Mouse (Mus musculus) liver, embryonic 11.5 days (tissue): ENCODE results near the gene Creb5. TPM values are rescaled to one million over a fixed set of nuclear protein-coding genes. Genes with fewer than 3 reads are reported as not detected.

ENCODE experiments used
- ATAC-seq: fragments of 200-750 bp; cut with Nextera tagmentation; replicated peaks from 2 replicates; pipeline ENCODE4 v1.8.0; 2017; ENCODE audit warnings: moderate number of reproducible peaks, mild to moderate bottlenecking, moderate TSS enrichment, moderate library complexity; ENCODE audit not compliant: low FRiP score
- DNase-seq: peaks from one replicate; pipeline ENCODE4 v3.0.0-alpha.2; 2017; ENCODE audit warnings: low spot score
- H3K27ac ChIP-seq: fragments of 300-500 bp; sonication (generic); 2 replicates; pipeline ENCODE4 v1.5.1; 2014; ENCODE audit warnings: mild to moderate bottlenecking, low read depth, low read length, control low read depth
- H3K27me3 ChIP-seq: fragments of 300-500 bp; sonication (generic); replicated peaks from 2 replicates; pipeline ENCODE4 v1.6.1; 2014; ENCODE audit warnings: low read length, mixed read lengths; ENCODE audit not compliant: control insufficient read depth, insufficient read depth
- H3K36me3 ChIP-seq: fragments of 300-500 bp; sonication (generic); 2 replicates; pipeline ENCODE4 v1.6.1; 2014; ENCODE audit warnings: mild to moderate bottlenecking, low read length, moderate library complexity, mixed read lengths; ENCODE audit not compliant: control insufficient read depth, insufficient read depth
- H3K4me1 ChIP-seq: fragments of 300-500 bp; sonication (generic); replicated peaks from 2 replicates; pipeline ENCODE4 v1.6.1; 2014; ENCODE audit warnings: low read length, mixed read lengths; ENCODE audit not compliant: control insufficient read depth, insufficient read depth
- H3K4me2 ChIP-seq: fragments of 300-500 bp; sonication (generic); 2 replicates; pipeline ENCODE4 v1.6.1; 2014; ENCODE audit warnings: mild to moderate bottlenecking, control low read depth, moderate library complexity
- H3K4me3 ChIP-seq: fragments of 300-500 bp; sonication (generic); 2 replicates; pipeline ENCODE4 v1.5.1; 2014; ENCODE audit warnings: low read depth, low read length, control low read depth
- H3K9ac ChIP-seq: fragments of 300-500 bp; sonication (generic); 2 replicates; pipeline ENCODE4 v1.6.1; 2014; ENCODE audit warnings: low read depth, low read length, control low read depth
- H3K9me3 ChIP-seq: fragments of 300-500 bp; sonication (generic); 2 replicates; pipeline ENCODE4 v1.6.1; 2016; ENCODE audit warnings: low read length, inconsistent platforms, mixed read lengths; ENCODE audit not compliant: control insufficient read depth
- WGBS: fragments of 180-500 bp; shearing (Covaris S2); extraction: QIAGEN DNeasy Blood & Tissue Kit; methylation state at CpG from one replicate; pipeline ENCODE4 v1.1.7; 2014; 5-methylcytosine and 5-hydroxymethylcytosine counted together
- polyA plus RNA-seq: library from polyadenylated mRNA; unstranded; fragments of >200 nt; fragmentation: Nextera tagmentation; extraction: Ambion mirVana; gene quantifications from 2 replicates; pipeline ENCODE4 v1.2.1, GENCODE M21; 2014

Creb5 gene
- polyA plus RNA-seq: 1.9 and 2.3 TPM in 2 replicates

DNA sequence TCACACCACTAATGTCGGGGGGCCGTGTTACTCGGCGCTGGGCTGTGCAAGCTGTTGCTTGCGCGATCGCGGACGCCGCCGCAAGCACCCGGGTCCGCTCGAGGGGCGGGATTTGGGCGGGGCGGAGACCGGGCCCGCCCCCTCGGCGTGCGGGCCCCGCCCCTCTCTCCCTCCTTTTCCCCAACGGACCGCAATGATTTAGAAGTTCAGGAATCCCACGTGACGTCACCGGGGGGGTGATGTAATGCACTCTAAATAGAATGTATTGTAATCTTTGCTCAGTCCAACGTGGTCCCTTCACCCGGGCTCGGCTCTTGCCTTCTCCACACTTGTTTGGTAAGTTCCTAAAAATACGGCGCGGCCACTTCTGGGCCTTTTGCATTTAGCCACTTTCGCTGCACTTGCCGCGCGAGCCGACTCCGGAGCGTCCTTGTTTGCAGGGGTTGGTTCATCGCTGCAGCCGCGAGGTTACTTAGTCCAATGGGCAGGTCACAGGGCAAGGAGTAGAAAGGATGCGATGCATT, at the start of gene Creb5:
Gene Creb5, plus strand, starts transcription at position 233 of the 524 bp plus-strand sequence.
- Histone ChIP-seq H3K27me3 (peaks cover 78% of the 10 kb centered on the region), H3K36me3 (no peaks in the 10 kb centered on the region), H3K4me1 (0 out of 2 replicates have a peak, but pooled peaks cover 6% of the 10 kb centered on the region), H3K9me3 (no peaks in the 10 kb centered on the region), H3K4me2 (peak within 1 kb of the TSS; percentile 95), H3K4me3 (peak within 1 kb of the TSS; percentile 44), H3K27ac (no peak within 1 kb of the TSS), H3K9ac (no peak within 1 kb of the TSS)
- WGBS: under 1% methylated on average over 43 of the region's 45 CpGs
- peak; percentile 58 for ATAC-seq
- DNase-seq: peak; percentile 77

DNA sequence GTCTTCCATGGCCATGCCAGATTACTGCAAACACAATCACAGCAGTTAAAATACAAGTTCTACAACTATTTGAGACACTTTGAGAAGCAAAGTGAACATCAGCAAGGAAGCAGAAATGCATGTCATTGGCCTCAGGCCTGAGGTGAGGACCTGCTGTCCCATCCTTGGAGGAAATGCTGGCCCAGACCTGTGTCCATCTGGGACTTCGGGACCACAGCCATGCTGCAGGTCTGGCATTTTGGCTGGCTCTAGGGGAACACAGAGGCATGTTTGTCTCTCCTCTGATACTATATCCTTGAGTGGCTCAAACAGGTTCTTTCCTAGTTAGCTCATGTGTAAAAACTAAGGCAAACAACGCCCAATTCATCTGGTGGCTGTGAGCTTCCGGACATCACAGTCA, 27.2 kb upstream of the Creb5 start:
- Histone ChIP-seq H3K27ac (no peak overlapping the region), H3K4me3 (no peak overlapping the region), H3K4me2 (no peak overlapping the region), H3K9me3 (no peaks in the 10 kb centered on the region), H3K9ac (no peak overlapping the region), H3K36me3 (no peaks in the 10 kb centered on the region), H3K4me1 (no peaks in the 10 kb centered on the region), H3K27me3 (no peaks in the 10 kb centered on the region)
- ATAC-seq (no peak), DNase-seq (no peak)
- whole genome bisulfite sequencing: 82% methylated on average over 3 of the region's 3 CpGs

DNA sequence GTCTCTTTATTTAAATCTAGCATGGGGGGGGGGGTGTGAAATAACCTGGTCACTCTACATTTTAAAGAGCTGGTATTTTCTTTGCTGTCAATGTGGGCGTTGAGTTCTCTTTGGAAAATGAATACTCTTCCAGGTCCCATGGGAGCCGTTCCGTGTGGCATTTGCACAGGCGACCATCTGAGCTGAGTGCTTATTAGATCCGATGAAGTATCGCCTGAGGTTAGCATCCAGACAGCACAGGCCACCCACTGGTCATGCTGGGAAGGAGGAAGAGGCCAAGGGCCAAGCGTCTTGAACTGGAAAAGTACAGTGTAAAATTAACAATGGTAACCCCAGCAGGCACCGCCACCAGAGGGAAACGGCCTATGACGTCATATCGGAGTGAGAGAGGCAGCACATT, 24.7 kb upstream of the Creb5 start:
- Histone ChIP-seq H3K4me2 (no peak overlapping the region), H3K4me3 (no peak overlapping the region), H3K27ac (no peak overlapping the region), H3K4me1 (no peaks in the 10 kb centered on the region), H3K9me3 (no peaks in the 10 kb centered on the region), H3K27me3 (no peaks in the 10 kb centered on the region), H3K36me3 (no peaks in the 10 kb centered on the region), H3K9ac (no peak overlapping the region)
- ATAC-seq (no peak), DNase-seq (no peak)
- 77% methylated on average over 11 of the region's 11 CpGs for WGBS

DNA sequence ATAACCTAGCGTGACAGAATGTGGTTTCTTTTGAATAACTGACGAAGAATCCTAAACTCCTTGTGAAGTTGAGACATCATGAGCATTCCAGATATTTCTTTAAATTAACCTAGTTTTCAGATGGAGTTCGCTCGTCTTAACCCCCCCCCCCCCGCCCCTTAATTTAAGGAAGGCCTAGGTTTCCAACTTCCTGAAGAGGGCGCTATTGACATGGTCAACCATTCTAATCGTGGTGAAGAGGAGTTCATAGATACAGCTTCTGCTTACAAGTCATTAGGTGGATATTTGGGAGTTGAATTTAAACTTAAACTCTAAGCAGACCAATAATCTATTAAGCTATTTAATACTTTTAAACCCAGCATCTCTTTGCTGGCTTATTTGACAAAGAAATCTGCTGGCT, 20.0 kb upstream of the Creb5 start:
- Histone ChIP-seq H3K36me3 (no peaks in the 10 kb centered on the region), H3K4me1 (no peaks in the 10 kb centered on the region), H3K4me2 (no peak overlapping the region), H3K4me3 (no peak overlapping the region), H3K27me3 (no peaks in the 10 kb centered on the region), H3K9me3 (no peaks in the 10 kb centered on the region), H3K9ac (no peak overlapping the region), H3K27ac (no peak overlapping the region)
- ATAC-seq: no peak
- WGBS: 24% methylated on average over 7 of the region's 7 CpGs
- DNase-seq: no peak

DNA sequence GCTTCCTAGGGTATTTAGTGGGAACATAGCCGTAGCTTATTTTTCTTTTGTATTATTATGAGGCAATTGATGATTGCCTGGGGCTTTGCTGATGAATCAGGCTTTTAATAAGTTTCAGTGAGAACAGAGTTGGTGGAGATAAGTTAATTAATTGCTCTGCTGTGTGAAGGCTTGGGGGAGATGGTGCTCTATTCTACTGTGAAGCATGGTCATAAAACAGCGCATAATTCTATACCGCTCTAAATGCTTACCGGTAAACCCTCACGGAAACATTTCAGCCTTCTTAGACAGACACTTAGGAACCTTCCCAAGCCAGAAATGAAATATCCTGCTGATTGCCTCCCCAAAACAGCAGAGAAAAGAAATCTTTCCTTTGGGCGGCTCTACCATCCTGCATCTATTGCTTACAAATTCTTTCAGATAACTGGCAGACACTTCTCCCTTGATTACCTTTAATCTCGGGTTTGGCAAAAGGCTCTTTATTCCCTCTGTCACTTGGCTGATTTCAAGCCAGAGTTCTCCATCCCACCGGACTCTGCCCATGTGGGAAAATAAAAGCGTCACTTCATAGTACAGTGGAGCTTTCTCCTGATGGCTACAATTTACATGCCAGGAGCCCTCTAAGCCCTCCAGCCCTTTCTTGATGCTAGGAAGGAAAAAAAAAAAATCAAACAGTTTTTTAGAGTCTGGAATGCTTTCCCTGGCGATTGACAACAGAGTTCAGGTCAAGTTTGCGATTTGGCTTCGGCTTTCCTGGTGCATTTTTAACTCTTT, 19.2 kb upstream of the Creb5 start:
- H3K4me1 ChIP-seq: no peaks in the 10 kb centered on the region
- H3K9me3 ChIP-seq: no peaks in the 10 kb centered on the region
- H3K9ac ChIP-seq: no peak overlapping the region
- ATAC-seq (no peak), DNase-seq (no peak)
- no peaks in the 10 kb centered on the region for H3K27me3 ChIP-seq
- no peak overlapping the region for H3K27ac ChIP-seq
- no peaks in the 10 kb centered on the region for H3K36me3 ChIP-seq
- H3K4me3 ChIP-seq: no peak overlapping the region
- H3K4me2 ChIP-seq: no peak overlapping the region; the same call in 1 of the 2 replicates
- 43% methylated on average over 12 of the region's 12 CpGs for WGBS

DNA sequence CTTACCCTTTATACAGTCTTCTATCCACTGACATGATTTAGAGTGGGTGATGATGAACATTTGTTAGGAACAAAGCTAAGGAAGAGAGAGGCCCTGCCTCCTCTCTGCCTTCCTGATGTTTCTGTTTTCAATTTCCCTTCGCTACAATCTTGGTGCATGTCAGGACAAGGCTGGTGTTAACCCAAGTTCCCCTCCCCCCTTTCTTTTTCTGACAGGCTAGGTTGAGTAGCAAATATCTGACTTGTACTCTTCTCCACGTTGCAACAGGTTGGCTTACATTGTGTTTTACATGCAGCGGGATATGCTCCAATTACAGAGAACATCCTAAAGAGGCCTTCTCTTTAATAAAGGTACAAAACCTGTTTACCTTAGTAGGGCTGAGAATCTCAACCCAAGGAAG, 15.9 kb upstream of the Creb5 start:
- Histone ChIP-seq H3K4me3 (no peak overlapping the region), H3K4me1 (no peaks in the 10 kb centered on the region), H3K4me2 (no peak overlapping the region), H3K27me3 (no peaks in the 10 kb centered on the region), H3K9me3 (no peaks in the 10 kb centered on the region), H3K27ac (no peak overlapping the region), H3K9ac (no peak overlapping the region), H3K36me3 (no peaks in the 10 kb centered on the region)
- WGBS: 54% methylated on average over 3 of the region's 3 CpGs
- ATAC-seq: no peak
- DNase-seq: no peak

DNA sequence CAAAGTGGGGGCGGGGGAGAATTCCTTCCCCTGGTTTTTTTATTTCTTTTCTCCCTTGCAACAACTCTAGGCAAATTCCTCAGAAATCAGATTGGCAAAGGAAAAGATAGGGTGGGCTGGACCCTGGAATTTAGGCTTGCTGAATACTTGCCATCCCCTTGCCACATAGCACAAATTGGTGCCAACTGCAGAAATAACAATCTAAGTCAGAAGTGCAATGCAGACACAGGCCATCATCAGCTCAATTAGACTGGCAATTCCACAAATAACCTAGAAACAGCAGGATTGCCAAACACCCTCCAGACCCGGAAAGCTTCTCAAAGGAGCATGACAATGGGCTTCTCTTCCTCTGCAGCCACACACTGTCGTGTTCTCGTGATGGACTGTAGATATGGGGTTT, 15.4 kb upstream of the Creb5 start:
- 59% methylated on average over 4 of the region's 4 CpGs for WGBS
- Histone ChIP-seq H3K27ac (no peak overlapping the region), H3K9ac (no peak overlapping the region), H3K4me1 (no peaks in the 10 kb centered on the region), H3K36me3 (no peaks in the 10 kb centered on the region), H3K9me3 (no peaks in the 10 kb centered on the region), H3K4me3 (no peak overlapping the region), H3K4me2 (no peak overlapping the region), H3K27me3 (no peaks in the 10 kb centered on the region)
- DNase-seq: no peak
- ATAC-seq: no peak

DNA sequence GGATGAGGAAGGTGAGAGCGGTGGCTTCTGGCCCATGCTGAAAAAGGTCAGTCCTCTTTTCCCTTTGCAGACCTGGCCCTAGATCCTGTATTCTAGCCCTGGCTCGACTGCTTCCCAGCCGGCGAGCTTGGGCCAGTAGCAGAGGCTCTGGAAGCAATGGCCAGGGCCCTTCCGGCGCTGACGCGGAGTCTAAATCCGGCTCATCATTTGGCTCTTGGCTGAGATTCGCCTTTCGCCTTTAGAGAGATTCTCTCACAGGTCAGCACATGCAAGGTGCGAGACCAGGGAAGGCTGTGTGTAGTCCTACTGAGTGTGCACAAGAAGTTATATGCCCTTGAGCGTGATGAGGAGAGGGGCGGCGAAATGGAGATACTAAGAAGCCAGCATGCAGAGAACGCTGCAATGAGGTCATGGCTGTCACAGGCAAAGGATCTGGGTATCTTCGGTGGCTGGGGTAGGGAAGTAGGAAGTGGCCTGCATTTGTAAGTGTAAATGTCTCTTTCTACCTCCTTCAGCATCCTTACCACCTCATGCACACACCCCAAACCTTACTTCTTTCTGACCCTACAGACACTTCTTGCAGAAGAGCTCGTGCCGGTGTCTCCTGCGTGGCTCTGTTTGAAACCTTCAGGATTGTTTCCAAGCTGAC, 557 bp upstream of the Creb5 start:
- H3K4me3 ChIP-seq: peak overlapping the region; percentile 44
- no peaks in the 10 kb centered on the region for H3K9me3 ChIP-seq
- H3K4me2 ChIP-seq: peak overlapping the region; percentile 95
- H3K4me1 ChIP-seq: 0 out of 2 replicates have a peak, but pooled peaks cover 6% of the 10 kb centered on the region
- DNase-seq (no peak), ATAC-seq (no peak)
- H3K27ac ChIP-seq: no peak overlapping the region
- peaks cover 74% of the 10 kb centered on the region for H3K27me3 ChIP-seq
- no peak overlapping the region for H3K9ac ChIP-seq
- 2% methylated on average over 20 of the region's 20 CpGs for WGBS
- H3K36me3 ChIP-seq: no peaks in the 10 kb centered on the region
